Mouse (Mus musculus): ENCODE measurements around the gene Maco1. TPM values are rescaled to one million over a fixed set of nuclear protein-coding genes. Genes with fewer than 3 reads are reported as not detected.

The Maco1 gene
- polyA plus RNA-seq, 1 experiment from 2014 or later, result 20.8 TPM

- peak; percentile 22; the same call in 1 of the 2 replicates for ATAC-seq (ENCODE audit: low FRiP score, low TSS enrichment)
- DNase-seq (ENCODE audit: low spot score), result peak; percentile 77
- Histone ChIP-seq H3K36me3 (ENCODE audit: control insufficient read depth, insufficient read depth, low read length) (no peaks in the 10 kb centered on the region), H3K4me2 (replicated peaks; ENCODE audit: low read depth) (0 out of 2 replicates have a peak overlapping the region, but pooled peaks have one; percentile 11), H3K4me3 (ENCODE audit: low read depth, low read length) (no peak overlapping the region), H3K9me3 (ENCODE audit: control insufficient read depth, low read length) (no peaks in the 10 kb centered on the region), H3K4me1 (replicated peaks; ENCODE audit: control insufficient read depth, insufficient read depth) (peaks cover 16% of the 10 kb centered on the region), H3K9ac (ENCODE audit: low read length) (no peak overlapping the region), H3K27ac (replicated peaks) (0 out of 2 replicates have a peak overlapping the region, but pooled peaks have one; percentile 63), H3K27me3 (ENCODE audit: control insufficient read depth, insufficient read depth, low read length) (no peaks in the 10 kb centered on the region)
- WGBS, result 18% methylated on average over 9 of the region's 9 CpGs
- TF ChIP-seq EP300 (optimal IDR thresholded peaks at IDR 0.05) (no peak), CTCF (IDR thresholded peaks at IDR 0.05; ENCODE audit: low read depth) (no peak)
Measured at GRCm38 (mm10) chr4:134760793-134761201, 92.3 kb downstream of the Maco1 start.

GRCm38 (mm10) chr4:134760281-134760680 lies 92.9 kb downstream of the Maco1 start:
- no peaks in the 10 kb centered on the region for H3K9me3 ChIP-seq (ENCODE audit: control insufficient read depth, low read length)
- H3K36me3 ChIP-seq (ENCODE audit: control insufficient read depth, insufficient read depth, low read length), result no peaks in the 10 kb centered on the region
- H3K9ac ChIP-seq (ENCODE audit: low read length), result no peak overlapping the region
- peaks cover 14% of the 10 kb centered on the region for H3K4me1 ChIP-seq (replicated peaks; ENCODE audit: control insufficient read depth, insufficient read depth)
- H3K4me3 ChIP-seq (ENCODE audit: low read depth, low read length), result no peak overlapping the region
- 0 out of 2 replicates have a peak overlapping the region, but pooled peaks have one; percentile 11 for H3K4me2 ChIP-seq (replicated peaks; ENCODE audit: low read depth)
- 67% methylated on average over 6 of the region's 6 CpGs for WGBS
- no peaks in the 10 kb centered on the region for H3K27me3 ChIP-seq (ENCODE audit: control insufficient read depth, insufficient read depth, low read length)
- 0 out of 2 replicates have a peak overlapping the region, but pooled peaks have one; percentile 63 for H3K27ac ChIP-seq (replicated peaks)
- DNase-seq (ENCODE audit: low spot score) (no peak), ATAC-seq (ENCODE audit: low FRiP score, low TSS enrichment) (no peak)
- TF ChIP-seq CTCF (IDR thresholded peaks at IDR 0.05; ENCODE audit: low read depth) (no peak), EP300 (optimal IDR thresholded peaks at IDR 0.05) (no peak)

DNA sequence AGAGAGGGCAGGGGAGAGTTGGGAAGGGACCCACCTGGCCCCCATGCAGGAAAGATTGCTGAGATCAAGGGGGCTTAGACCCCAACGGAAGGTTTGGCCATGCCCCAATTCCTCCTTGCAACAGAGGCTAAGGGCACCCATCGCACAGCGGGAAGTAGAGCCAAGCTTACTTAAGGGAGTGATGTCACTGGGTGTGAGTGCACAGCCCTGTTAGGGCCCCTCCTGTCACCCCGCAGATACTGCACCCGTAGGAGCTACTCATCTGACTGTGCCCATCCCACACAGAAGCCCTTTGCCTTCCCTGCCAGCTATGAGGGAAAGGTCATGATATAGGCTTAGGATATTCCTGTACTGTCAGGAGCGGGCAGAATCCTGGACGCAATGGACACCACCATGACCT lies 93.6 kb downstream of the Maco1 start:
- H3K27me3 ChIP-seq (ENCODE audit: control insufficient read depth, insufficient read depth, low read length), result no peaks in the 10 kb centered on the region
- no peaks in the 10 kb centered on the region; the same call in 1 of the 2 replicates for H3K36me3 ChIP-seq (ENCODE audit: control insufficient read depth, insufficient read depth, low read length)
- H3K9me3 ChIP-seq (ENCODE audit: control insufficient read depth, low read length), result no peaks in the 10 kb centered on the region
- TF ChIP-seq EP300 (optimal IDR thresholded peaks at IDR 0.05), result no peak
- no peak for TF ChIP-seq CTCF (IDR thresholded peaks at IDR 0.05; ENCODE audit: low read depth)
- H3K4me3 ChIP-seq (ENCODE audit: low read depth, low read length), result no peak overlapping the region
- no peak overlapping the region for H3K4me2 ChIP-seq (replicated peaks; ENCODE audit: low read depth)
- H3K4me1 ChIP-seq (replicated peaks; ENCODE audit: control insufficient read depth, insufficient read depth), result peaks cover 14% of the 10 kb centered on the region
- H3K27ac ChIP-seq (replicated peaks), result peak overlapping the region; percentile 63; the same call in 1 of the 2 replicates
- 70% methylated on average over 7 of the region's 7 CpGs for WGBS
- DNase-seq (ENCODE audit: low spot score), result no peak
- ATAC-seq (ENCODE audit: low FRiP score, low TSS enrichment), result peak; percentile 73
- no peak overlapping the region for H3K9ac ChIP-seq (ENCODE audit: low read length)

GRCm38 (mm10) chr4:134758922-134759321 lies 94.2 kb downstream of the Maco1 start:
- H3K4me3 ChIP-seq (ENCODE audit: low read depth, low read length), result no peak overlapping the region
- no peaks in the 10 kb centered on the region for H3K9me3 ChIP-seq (ENCODE audit: control insufficient read depth, low read length)
- H3K27ac ChIP-seq (replicated peaks), result no peak overlapping the region
- H3K36me3 ChIP-seq (ENCODE audit: control insufficient read depth, insufficient read depth, low read length), result no peaks in the 10 kb centered on the region; the same call in 1 of the 2 replicates
- no peak overlapping the region for H3K4me2 ChIP-seq (replicated peaks; ENCODE audit: low read depth)
- no peak for TF ChIP-seq CTCF (IDR thresholded peaks at IDR 0.05; ENCODE audit: low read depth)
- TF ChIP-seq EP300 (optimal IDR thresholded peaks at IDR 0.05), result no peak
- H3K4me1 ChIP-seq (replicated peaks; ENCODE audit: control insufficient read depth, insufficient read depth), result peaks cover 14% of the 10 kb centered on the region
- DNase-seq (ENCODE audit: low spot score), result no peak
- H3K27me3 ChIP-seq (ENCODE audit: control insufficient read depth, insufficient read depth, low read length), result no peaks in the 10 kb centered on the region
- ATAC-seq (ENCODE audit: low FRiP score, low TSS enrichment), result no peak
- WGBS, result 93% methylated on average over 14 of the region's 14 CpGs
- H3K9ac ChIP-seq (ENCODE audit: low read length), result no peak overlapping the region

DNA sequence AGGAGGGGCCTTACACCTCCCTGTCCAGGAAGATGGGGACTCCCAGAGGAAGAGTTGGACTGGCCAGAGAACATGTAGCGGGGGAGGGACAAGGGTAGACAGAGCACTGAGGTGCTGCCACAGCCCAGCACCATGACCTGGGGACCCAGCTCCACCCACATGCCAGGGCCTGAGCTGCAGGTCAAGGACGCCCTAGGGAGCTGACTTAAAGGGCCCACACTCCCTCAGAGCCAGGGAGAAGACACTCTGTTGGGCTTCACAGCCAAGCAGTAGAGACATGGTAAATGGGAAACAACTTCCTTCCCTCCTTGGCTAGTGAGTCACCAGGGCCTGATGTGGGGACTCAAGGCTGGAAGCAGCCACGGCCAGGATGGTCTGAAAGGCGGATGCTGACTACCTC lies 94.8 kb downstream of the Maco1 start:
- H3K4me2 ChIP-seq (replicated peaks; ENCODE audit: low read depth), result no peak overlapping the region
- H3K36me3 ChIP-seq (ENCODE audit: control insufficient read depth, insufficient read depth, low read length), result peaks cover under 1% of the 10 kb centered on the region
- no peaks in the 10 kb centered on the region for H3K9me3 ChIP-seq (ENCODE audit: control insufficient read depth, low read length)
- H3K27ac ChIP-seq (replicated peaks), result no peak overlapping the region
- no peaks in the 10 kb centered on the region for H3K27me3 ChIP-seq (ENCODE audit: control insufficient read depth, insufficient read depth, low read length)
- DNase-seq (ENCODE audit: low spot score) (no peak), ATAC-seq (ENCODE audit: low FRiP score, low TSS enrichment) (no peak)
- H3K4me3 ChIP-seq (ENCODE audit: low read depth, low read length), result no peak overlapping the region
- H3K4me1 ChIP-seq (replicated peaks; ENCODE audit: control insufficient read depth, insufficient read depth), result peaks cover 14% of the 10 kb centered on the region
- H3K9ac ChIP-seq (ENCODE audit: low read length), result no peak overlapping the region
- TF ChIP-seq EP300 (optimal IDR thresholded peaks at IDR 0.05) (no peak), CTCF (IDR thresholded peaks at IDR 0.05; ENCODE audit: low read depth) (no peak)
- 81% methylated on average over 4 of the region's 4 CpGs for WGBS

- DNase-seq (ENCODE audit: low spot score), result no peak
- TF ChIP-seq EP300 (optimal IDR thresholded peaks at IDR 0.05) (no peak), CTCF (IDR thresholded peaks at IDR 0.05; ENCODE audit: low read depth) (no peak)
- H3K36me3 ChIP-seq (ENCODE audit: control insufficient read depth, insufficient read depth, low read length), result peaks cover 4% of the 10 kb centered on the region
- no peak overlapping the region for H3K4me3 ChIP-seq (ENCODE audit: low read depth, low read length)
- peaks cover 9% of the 10 kb centered on the region for H3K4me1 ChIP-seq (replicated peaks; ENCODE audit: control insufficient read depth, insufficient read depth)
- no peak overlapping the region for H3K9ac ChIP-seq (ENCODE audit: low read length)
- 76% methylated on average over 7 of the region's 7 CpGs for WGBS
- no peaks in the 10 kb centered on the region for H3K27me3 ChIP-seq (ENCODE audit: control insufficient read depth, insufficient read depth, low read length)
- no peak overlapping the region for H3K4me2 ChIP-seq (replicated peaks; ENCODE audit: low read depth)
- no peak overlapping the region for H3K27ac ChIP-seq (replicated peaks)
- H3K9me3 ChIP-seq (ENCODE audit: control insufficient read depth, low read length), result no peaks in the 10 kb centered on the region
- ATAC-seq (ENCODE audit: low FRiP score, low TSS enrichment), result no peak
Measured at GRCm38 (mm10) chr4:134756953-134757352, 96.2 kb downstream of the Maco1 start.
